Mouse (Mus musculus): ENCODE measurements at regions not wholly inside any gene's neighbourhood (a gene's known extent, or its start where the extent isn't known, plus 50 kb on each side); places are given as distances from the start of the nearest gene placed in this dataset.

GRCm38 (mm10) chr4:48725660-48726348 lies 62.5 kb downstream of the Cavin4 start:
- Histone ChIP-seq H3K9ac (no peak overlapping the region), H3K27ac (no peak overlapping the region), H3K4me3 (no peak overlapping the region), H3K36me3 (no peaks in the 10 kb centered on the region), H3K4me1 (no peaks in the 10 kb centered on the region), H3K9me3 (no peaks in the 10 kb centered on the region), H3K27me3 (no peaks in the 10 kb centered on the region), H3K4me2 (no peak overlapping the region)
- WGBS = 46% methylated on average over 13 of the region's 13 CpGs
- ATAC-seq (ENCODE audit: borderline replicate concordance, extremely low read depth, low FRiP score, low TSS enrichment) = no peak

DNA sequence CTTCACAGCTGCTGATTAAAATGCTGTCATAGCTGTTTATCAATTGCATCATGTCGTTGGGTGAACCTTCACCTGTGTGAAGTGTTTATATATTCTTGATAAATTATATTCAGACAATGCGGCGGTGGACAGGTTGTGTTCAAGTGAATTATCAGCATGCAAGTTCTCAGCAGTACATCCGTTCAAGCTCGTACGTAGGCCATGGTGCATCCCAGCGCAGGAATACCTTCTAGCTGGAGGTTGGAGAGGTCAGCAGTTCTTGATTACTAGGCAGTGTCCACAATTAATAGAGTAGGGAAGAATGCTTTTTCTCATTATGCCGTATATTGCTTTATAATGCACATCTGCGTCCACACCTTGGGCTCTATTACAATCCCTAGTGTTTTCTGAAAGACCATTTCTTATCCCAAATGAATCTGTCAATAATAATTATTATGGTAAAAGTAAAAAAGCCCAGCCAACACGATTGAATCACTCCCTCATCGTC lies 63.1 kb downstream of the Cavin4 start:
- no peaks in the 10 kb centered on the region for H3K27me3 ChIP-seq
- H3K36me3 ChIP-seq = no peaks in the 10 kb centered on the region
- H3K4me3 ChIP-seq = no peak overlapping the region
- no peak for ATAC-seq (ENCODE audit: borderline replicate concordance, extremely low read depth, low FRiP score, low TSS enrichment)
- H3K9ac ChIP-seq = no peak overlapping the region
- WGBS = 70% methylated on average over 11 of the region's 11 CpGs
- no peak overlapping the region for H3K27ac ChIP-seq
- no peak overlapping the region for H3K4me2 ChIP-seq
- H3K9me3 ChIP-seq = no peaks in the 10 kb centered on the region
- no peaks in the 10 kb centered on the region for H3K4me1 ChIP-seq

- H3K27me3 ChIP-seq = no peaks in the 10 kb centered on the region
- no peak overlapping the region for H3K4me2 ChIP-seq
- no peak overlapping the region for H3K4me3 ChIP-seq
- no peak overlapping the region for H3K27ac ChIP-seq
- no peaks in the 10 kb centered on the region for H3K9me3 ChIP-seq
- WGBS = 40% methylated on average over 10 of the region's 10 CpGs
- H3K4me1 ChIP-seq = no peaks in the 10 kb centered on the region
- no peak for ATAC-seq (ENCODE audit: borderline replicate concordance, extremely low read depth, low FRiP score, low TSS enrichment)
- H3K36me3 ChIP-seq = no peaks in the 10 kb centered on the region
- no peak overlapping the region for H3K9ac ChIP-seq
Observed at GRCm38 (mm10) chr4:48734854-48735564, 71.7 kb downstream of the Cavin4 start.

DNA sequence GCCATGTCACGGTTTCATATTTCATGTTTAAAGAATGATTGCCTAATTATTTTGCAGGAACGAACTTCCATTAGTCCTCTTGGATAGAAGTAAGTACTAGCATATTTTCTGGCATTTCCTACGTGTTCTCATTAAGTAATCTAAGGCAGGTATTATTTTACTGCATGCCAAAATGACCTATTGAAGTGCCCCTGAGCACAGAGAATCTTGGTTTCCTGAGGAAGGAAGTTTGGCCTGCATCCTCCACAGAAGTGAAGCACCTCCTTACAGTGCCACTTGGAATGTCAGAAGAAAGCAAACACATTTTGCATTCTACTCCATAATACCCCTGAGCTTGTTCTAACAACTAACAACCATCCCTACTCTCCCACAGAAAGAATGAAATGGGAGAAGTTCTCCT lies 82.9 kb downstream of the Cavin4 start:
- 46% methylated on average over 3 of the region's 3 CpGs for WGBS
- H3K4me1 ChIP-seq = peaks cover 4% of the 10 kb centered on the region; the same call in 1 of the 2 replicates
- no peaks in the 10 kb centered on the region for H3K27me3 ChIP-seq
- ATAC-seq (ENCODE audit: borderline replicate concordance, extremely low read depth, low FRiP score, low TSS enrichment) = no peak
- no peaks in the 10 kb centered on the region for H3K9me3 ChIP-seq
- no peak overlapping the region for H3K4me2 ChIP-seq
- no peaks in the 10 kb centered on the region for H3K36me3 ChIP-seq
- H3K27ac ChIP-seq = peak overlapping the region; percentile 1; the same call in 1 of the 2 replicates
- H3K4me3 ChIP-seq = no peak overlapping the region
- H3K9ac ChIP-seq = no peak overlapping the region

DNA sequence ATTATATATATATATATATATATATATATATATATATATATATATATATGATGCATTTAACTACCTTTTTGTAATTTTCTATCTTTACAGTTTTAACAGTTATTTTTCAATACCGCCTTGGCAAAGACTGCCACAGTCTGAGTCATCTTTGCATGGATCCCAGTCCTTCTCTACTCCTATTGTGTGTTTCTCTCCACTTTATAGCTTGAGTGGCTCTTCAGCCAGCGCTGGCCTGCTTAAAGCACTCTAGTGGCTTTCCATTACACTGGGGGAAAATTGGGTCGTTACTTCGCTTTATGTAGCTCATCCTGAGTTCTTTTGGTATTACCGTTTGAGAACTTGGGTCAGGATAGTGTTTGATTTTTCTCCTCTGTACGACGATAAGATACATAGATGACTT lies 86.3 kb downstream of the Cavin4 start:
- 0 out of 2 replicates have a peak overlapping the region, but pooled peaks have one; percentile 10 for H3K27ac ChIP-seq
- H3K4me1 ChIP-seq = peaks cover 4% of the 10 kb centered on the region; the same call in 1 of the 2 replicates
- no peaks in the 10 kb centered on the region for H3K36me3 ChIP-seq
- no peak overlapping the region for H3K4me2 ChIP-seq
- H3K4me3 ChIP-seq = no peak overlapping the region
- H3K9me3 ChIP-seq = no peaks in the 10 kb centered on the region
- H3K27me3 ChIP-seq = no peaks in the 10 kb centered on the region
- ATAC-seq (ENCODE audit: borderline replicate concordance, extremely low read depth, low FRiP score, low TSS enrichment) = no peak
- H3K9ac ChIP-seq = no peak overlapping the region
- WGBS = 52% methylated on average over 7 of the region's 7 CpGs

- Histone ChIP-seq H3K4me2 (no peak overlapping the region), H3K27ac (0 out of 2 replicates have a peak overlapping the region, but pooled peaks have one; percentile 10), H3K4me3 (no peak overlapping the region), H3K9me3 (no peaks in the 10 kb centered on the region), H3K36me3 (no peaks in the 10 kb centered on the region), H3K9ac (no peak overlapping the region), H3K4me1 (peaks cover 4% of the 10 kb centered on the region; the same call in 1 of the 2 replicates), H3K27me3 (no peaks in the 10 kb centered on the region)
- ATAC-seq (ENCODE audit: borderline replicate concordance, extremely low read depth, low FRiP score, low TSS enrichment) = peak; percentile 39; the same call in 1 of the 2 replicates
- WGBS = 43% methylated on average over 5 of the region's 5 CpGs
Observed at GRCm38 (mm10) chr4:48750087-48750486, 86.8 kb downstream of the Cavin4 start.

GRCm38 (mm10) chr4:48754466-48755171 lies 91.3 kb downstream of the Cavin4 start:
- Histone ChIP-seq H3K9me3 (no peaks in the 10 kb centered on the region), H3K4me2 (no peak overlapping the region), H3K27me3 (no peaks in the 10 kb centered on the region), H3K9ac (no peak overlapping the region), H3K36me3 (no peaks in the 10 kb centered on the region), H3K4me3 (no peak overlapping the region), H3K4me1 (peaks cover 3% of the 10 kb centered on the region; the same call in 1 of the 2 replicates), H3K27ac (no peak overlapping the region)
- WGBS = 33% methylated on average over 13 of the region's 13 CpGs
- 0 out of 2 replicates have a peak, but pooled peaks have one; percentile 49 for ATAC-seq (ENCODE audit: borderline replicate concordance, extremely low read depth, low FRiP score, low TSS enrichment)

GRCm38 (mm10) chr4:48760625-48761024 lies 97.3 kb downstream of the Cavin4 start:
- WGBS = 67% methylated on average over 8 of the region's 8 CpGs
- ATAC-seq (ENCODE audit: borderline replicate concordance, extremely low read depth, low FRiP score, low TSS enrichment) = no peak

GRCm38 (mm10) chr4:48766458-48766857 lies 103.1 kb downstream of the Cavin4 start:
- Histone ChIP-seq H3K4me3 (no peak overlapping the region), H3K9me3 (no peaks in the 10 kb centered on the region), H3K36me3 (no peaks in the 10 kb centered on the region), H3K27me3 (no peaks in the 10 kb centered on the region), H3K4me2 (no peak overlapping the region), H3K27ac (no peak overlapping the region), H3K4me1 (peaks cover 3% of the 10 kb centered on the region; the same call in 1 of the 2 replicates), H3K9ac (no peak overlapping the region)
- WGBS = 83% methylated on average over 1 of the region's 1 CpGs
- ATAC-seq (ENCODE audit: borderline replicate concordance, extremely low read depth, low FRiP score, low TSS enrichment) = no peak

More at GRCm38 (mm10) chr4:48760625-48761024, 97.3 kb downstream of the Cavin4 start:
- no peaks in the 10 kb centered on the region for H3K4me1 ChIP-seq
- H3K36me3 ChIP-seq = no peaks in the 10 kb centered on the region
- H3K4me2 ChIP-seq = no peak overlapping the region
- H3K9ac ChIP-seq = no peak overlapping the region
- no peaks in the 10 kb centered on the region for H3K27me3 ChIP-seq
- H3K9me3 ChIP-seq = no peaks in the 10 kb centered on the region
- no peak overlapping the region for H3K4me3 ChIP-seq
- H3K27ac ChIP-seq = no peak overlapping the region

DNA sequence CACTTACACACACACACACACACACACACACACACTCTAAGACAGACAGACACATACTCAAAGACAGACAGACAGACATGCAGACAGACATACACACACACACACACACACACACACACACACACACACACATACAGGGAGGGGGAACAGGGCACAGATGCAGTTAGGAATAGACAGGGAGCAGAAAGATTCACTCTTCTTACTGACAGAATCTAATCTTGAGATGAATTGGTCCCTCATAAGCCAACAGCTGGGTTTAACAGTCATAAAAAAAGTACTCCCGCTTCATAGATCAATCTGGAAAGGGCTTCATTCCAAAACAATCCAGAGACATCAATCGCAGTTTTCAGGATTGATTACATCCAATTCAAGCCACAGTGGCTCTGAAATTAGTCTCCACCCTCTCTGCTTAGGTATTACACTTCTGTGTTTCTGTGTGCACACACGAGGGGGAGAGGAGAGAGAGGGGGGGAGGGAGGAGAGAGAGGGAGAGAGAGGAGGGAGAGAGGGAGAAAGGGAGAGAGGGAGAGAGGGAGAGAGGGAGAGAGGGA lies 107.2 kb downstream of the Cavin4 start:
- Histone ChIP-seq H3K9ac (no peak overlapping the region), H3K27me3 (no peaks in the 10 kb centered on the region), H3K9me3 (no peaks in the 10 kb centered on the region), H3K36me3 (no peaks in the 10 kb centered on the region), H3K4me3 (no peak overlapping the region), H3K27ac (no peak overlapping the region), H3K4me1 (peaks cover 3% of the 10 kb centered on the region; the same call in 1 of the 2 replicates), H3K4me2 (no peak overlapping the region)
- no peak for ATAC-seq (ENCODE audit: borderline replicate concordance, extremely low read depth, low FRiP score, low TSS enrichment)
- WGBS = 31% methylated on average over 3 of the region's 3 CpGs

DNA sequence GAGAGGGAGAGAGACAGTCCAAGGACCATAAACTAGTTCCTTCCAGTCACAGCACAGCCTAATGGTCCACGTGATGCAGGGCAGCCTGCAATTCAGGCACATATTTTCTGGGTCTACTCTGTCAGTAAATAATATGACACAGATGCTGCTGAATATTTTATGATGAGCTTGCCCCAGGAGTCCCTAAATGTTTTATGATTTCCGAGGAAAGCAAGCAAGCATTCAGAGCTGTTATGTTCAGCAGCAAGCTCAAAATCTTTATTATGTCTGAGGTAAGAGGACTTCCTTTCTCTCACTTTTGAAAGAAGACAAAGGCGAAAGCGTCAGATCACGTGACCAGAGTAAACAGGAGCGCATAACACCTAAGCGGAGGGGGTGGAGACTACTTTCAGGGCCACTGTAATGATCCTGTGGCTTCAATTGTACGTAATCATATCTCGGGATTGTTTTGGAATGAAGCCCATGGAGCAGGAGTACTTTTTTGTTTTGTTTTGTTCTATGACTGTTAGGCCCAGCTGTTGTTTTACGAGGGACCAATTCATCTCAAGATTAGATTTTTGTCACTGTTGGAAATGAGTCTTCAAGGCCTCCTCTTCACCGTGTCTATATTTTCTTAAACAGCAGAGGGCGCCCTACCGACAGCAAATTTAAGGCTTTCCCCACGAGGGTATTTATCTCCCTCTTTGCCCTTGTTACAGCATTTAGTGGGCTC lies 107.8 kb downstream of the Cavin4 start:
- no peak for ATAC-seq (ENCODE audit: borderline replicate concordance, extremely low read depth, low FRiP score, low TSS enrichment)
- H3K27ac ChIP-seq = no peak overlapping the region
- H3K4me3 ChIP-seq = no peak overlapping the region
- no peaks in the 10 kb centered on the region for H3K36me3 ChIP-seq
- no peaks in the 10 kb centered on the region for H3K9me3 ChIP-seq
- peaks cover 3% of the 10 kb centered on the region; the same call in 1 of the 2 replicates for H3K4me1 ChIP-seq
- WGBS = 25% methylated on average over 14 of the region's 14 CpGs
- peak overlapping the region; percentile 24 for H3K4me2 ChIP-seq
- no peak overlapping the region for H3K9ac ChIP-seq
- no peaks in the 10 kb centered on the region for H3K27me3 ChIP-seq
